Mouse (Mus musculus): ENCODE results near the gene Csrnp3.

GRCm38 (mm10) chr2:66041917-66042419, 196.4 kb downstream of the Csrnp3 start:
- TF ChIP-seq CEBPB (IDR thresholded peaks at IDR 0.05; ENCODE audit: low read depth), result no peak
- TF ChIP-seq CTCF (IDR thresholded peaks at IDR 0.05; ENCODE audit: control insufficient read depth, insufficient read depth, insufficient read length), result no peak
